Mouse (Mus musculus) embryonic fibroblast, embryonic 13.5 days (primary cell): ENCODE data around the gene Zfp777.

ENCODE experiments used
- CTCF ChIP-seq: IDR thresholded peaks from 2 replicates; pipeline ENCODE4 v1.5.1; 2011; ENCODE audit warnings: mild to moderate bottlenecking, control low read depth, low read length, moderate library complexity, borderline replicate concordance; ENCODE audit not compliant: insufficient read depth
- POLR2A ChIP-seq: IDR thresholded peaks from 2 replicates; pipeline ENCODE4 v1.6.1; 2011; ENCODE audit warnings: low read depth, mild to moderate bottlenecking, control low read depth, low read length, moderate library complexity

- TF ChIP-seq POLR2A (peak; percentile 78), CTCF (peak; percentile 45; the same call in 1 of the 2 replicates)
Measured at GRCm38 (mm10) chr6:48048426-48049272, at the start of gene Zfp777.
